In the genomic region with DNA sequence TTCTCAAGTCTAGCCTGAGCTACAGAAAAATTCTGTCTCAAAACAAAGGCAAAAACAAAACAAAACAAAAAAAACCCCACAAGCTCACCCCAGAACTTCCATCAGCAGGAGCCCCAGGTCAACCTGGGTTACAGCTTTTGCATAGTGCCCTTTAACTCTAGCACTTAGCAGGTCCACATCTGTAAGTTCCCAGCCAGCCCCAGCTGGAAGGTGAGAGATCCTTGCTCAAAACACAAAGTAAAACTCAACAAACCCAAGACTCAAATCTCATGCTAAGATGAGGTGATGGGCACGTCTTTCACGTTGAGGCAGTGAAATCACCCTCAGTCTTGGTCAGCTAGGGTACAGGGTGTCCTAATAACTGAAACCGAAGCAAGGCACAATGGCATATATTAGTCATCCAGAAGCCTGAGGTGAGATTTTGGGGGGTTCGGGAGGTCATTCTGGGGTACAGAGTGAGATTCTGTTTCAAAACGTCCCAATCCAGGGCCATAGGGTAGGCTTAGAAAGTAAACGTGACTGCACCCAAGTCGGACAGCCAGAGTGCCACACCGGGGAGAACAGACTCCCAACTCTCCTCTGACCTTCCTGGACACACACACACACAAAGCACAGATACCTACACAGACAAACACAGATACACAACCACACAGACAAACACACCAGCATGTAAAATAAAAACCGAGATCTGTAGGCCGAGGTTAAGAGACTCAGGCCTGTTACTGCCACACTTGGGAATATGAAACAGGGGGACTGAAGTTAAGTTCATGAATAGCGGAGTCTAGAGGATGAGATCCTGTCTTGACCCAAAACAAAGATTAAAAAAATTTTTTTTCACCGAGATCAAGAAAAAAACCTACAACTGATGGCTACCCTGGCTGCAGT, we compare ENCODE assay signal across 8 mouse cellular contexts. TPM values are rescaled to one million over a fixed set of nuclear protein-coding genes. Genes with fewer than 3 reads are reported as not detected.
DNase-seq lines count a peak whose midpoint lies in the region; ATAC-seq and TF ChIP-seq lines count a peak whose summit lies in the region.

No protein-coding gene starts in this region.

- H3K4me3 ChIP-seq in kidney, postnatal 0 days (replicated peaks; ENCODE audit: low read depth, low read length) = peak overlapping the region; percentile 98
- H3K4me3 ChIP-seq in brown adipose tissue, adult 24 weeks (ENCODE audit: insufficient read depth, low read depth, low read length) = peak overlapping the region; percentile 79
- peak overlapping the region; percentile 96 for H3K4me3 ChIP-seq in hindbrain, embryonic 13.5 days
- peak overlapping the region; percentile 97 for H3K4me3 ChIP-seq in midbrain, embryonic 14.5 days (replicated peaks; ENCODE audit: low read depth, low read length)

- no peak for DNase-seq in kidney, postnatal 0 days (ENCODE audit: low spot score)
- no peak for DNase-seq in kidney, postnatal 14 days
- DNase-seq in midbrain, embryonic 14.5 days = no peak
- no peak for DNase-seq in right cerebral cortex, postnatal 10 days (ENCODE audit: low spot score in 2 of 2)
- DNase-seq in gastrocnemius, postnatal 10 days = no peak
- no peak for DNase-seq in ovary, postnatal 10 days (ENCODE audit: low spot score)

- no peak for TF ChIP-seq CTCF in kidney, postnatal 0 days (IDR thresholded peaks at IDR 0.05; ENCODE audit: low read depth)

- no peak for ATAC-seq in kidney, postnatal 0 days (replicated peaks; ENCODE audit: low FRiP score, low read depth)
- no peak for ATAC-seq in hindbrain, embryonic 13.5 days (ENCODE audit: low FRiP score)
- no peak for ATAC-seq in midbrain, embryonic 14.5 days (ENCODE audit: low FRiP score, low TSS enrichment)

- H3K27me3 ChIP-seq in kidney, postnatal 0 days (ENCODE audit: insufficient read depth, low read length) = no peaks in the 10 kb centered on the region
- H3K27me3 ChIP-seq in hindbrain, embryonic 13.5 days = 0 out of 2 replicates have a peak, but pooled peaks cover 6% of the 10 kb centered on the region
- no peaks in the 10 kb centered on the region for H3K27me3 ChIP-seq in midbrain, embryonic 14.5 days (ENCODE audit: control insufficient read depth, insufficient read depth, low read length)

- H3K27ac ChIP-seq in kidney, postnatal 0 days = peak overlapping the region; percentile 99
- H3K27ac ChIP-seq in brown adipose tissue, adult 24 weeks (replicated peaks; ENCODE audit: low read depth, low read length) = peak overlapping the region; percentile 99
- H3K27ac ChIP-seq in hindbrain, embryonic 13.5 days = peak overlapping the region; percentile 100
- peak overlapping the region; percentile 99 for H3K27ac ChIP-seq in midbrain, embryonic 14.5 days (replicated peaks; ENCODE audit: low read depth, low read length)

- 0 out of 2 replicates have a peak, but pooled peaks cover 1% of the 10 kb centered on the region for H3K36me3 ChIP-seq in kidney, postnatal 0 days (ENCODE audit: insufficient read depth, low read length)
- H3K36me3 ChIP-seq in hindbrain, embryonic 13.5 days = peaks cover 2% of the 10 kb centered on the region; the same call in 1 of the 2 replicates
- H3K36me3 ChIP-seq in midbrain, embryonic 14.5 days (ENCODE audit: control insufficient read depth, insufficient read depth, low read length) = 0 out of 2 replicates have a peak, but pooled peaks cover 1% of the 10 kb centered on the region

- H3K9me3 ChIP-seq in kidney, postnatal 0 days (replicated peaks; ENCODE audit: low read length) = no peaks in the 10 kb centered on the region
- no peaks in the 10 kb centered on the region for H3K9me3 ChIP-seq in hindbrain, embryonic 13.5 days
- H3K9me3 ChIP-seq in midbrain, embryonic 14.5 days (ENCODE audit: control insufficient read depth, low read length) = no peaks in the 10 kb centered on the region

- peak overlapping the region; percentile 66 for H3K4me2 ChIP-seq in kidney, postnatal 0 days (ENCODE audit: low read length)
- peak overlapping the region; percentile 62 for H3K4me2 ChIP-seq in hindbrain, embryonic 13.5 days
- peak overlapping the region; percentile 59 for H3K4me2 ChIP-seq in midbrain, embryonic 14.5 days (ENCODE audit: low read length)

- H3K9ac ChIP-seq in kidney, postnatal 0 days (ENCODE audit: low read depth, low read length) = peak overlapping the region; percentile 62
- H3K9ac ChIP-seq in hindbrain, embryonic 13.5 days = peak overlapping the region; percentile 100; the same call in 1 of the 2 replicates
- peak overlapping the region; percentile 57; the same call in 1 of the 2 replicates for H3K9ac ChIP-seq in midbrain, embryonic 14.5 days (replicated peaks; ENCODE audit: low read length)

- whole genome bisulfite sequencing in kidney, postnatal 0 days = 65% methylated on average over 12 of the region's 12 CpGs
- 75% methylated on average over 12 of the region's 12 CpGs for WGBS in hindbrain, embryonic 13.5 days
- WGBS in midbrain, embryonic 14.5 days = 72% methylated on average over 12 of the region's 12 CpGs

- H3K4me1 ChIP-seq in kidney, postnatal 0 days (replicated peaks; ENCODE audit: insufficient read depth, low read length) = peaks cover 32% of the 10 kb centered on the region
- H3K4me1 ChIP-seq in brown adipose tissue, adult 24 weeks (ENCODE audit: control insufficient read depth, insufficient read depth, insufficient read length, low read length) = peaks cover 21% of the 10 kb centered on the region
- peaks cover 54% of the 10 kb centered on the region for H3K4me1 ChIP-seq in hindbrain, embryonic 13.5 days (replicated peaks)
- H3K4me1 ChIP-seq in midbrain, embryonic 14.5 days (ENCODE audit: control insufficient read depth, insufficient read depth, low read length) = peaks cover 39% of the 10 kb centered on the region

RNA-seq across cellular contexts. Expression of a gene that starts 1.1 kb away (rescaled TPM):
- polyA plus RNA-seq in kidney, postnatal 0 days (2015; fragmentation: Nextera tagmentation; extraction: Ambion mirVana) = 72.4 and 98.1 TPM in 2 replicates
- polyA plus RNA-seq in brown adipose tissue, adult 24 weeks (2012; ENCODE audit: insufficient read depth, insufficient read length, missing spikeins) = 106 and 111 TPM in 2 replicates
- polyA plus RNA-seq in hindbrain, embryonic 13.5 days (2015; fragmentation: Nextera tagmentation; extraction: Ambion mirVana) = 79.2 and 94.3 TPM in 2 replicates
- 104 and 119 TPM in 2 replicates for polyA plus RNA-seq in midbrain, embryonic 14.5 days (2014; fragmentation: Nextera tagmentation; extraction: Ambion mirVana)
- total RNA-seq in gastrocnemius, postnatal 10 days (2021) = 100 to 1,000 TPM in 1 of 2 experiments, 10 to 100 TPM in 1; 79.2 to 130 TPM

RNA-seq across cellular contexts. Expression of a gene that starts 5.6 kb away (rescaled TPM):
- 0.03 and 0.05 TPM in 2 replicates for polyA plus RNA-seq in kidney, postnatal 0 days (2015; fragmentation: Nextera tagmentation; extraction: Ambion mirVana)
- not detected in 2 replicates for polyA plus RNA-seq in brown adipose tissue, adult 24 weeks (2012; ENCODE audit: insufficient read depth, insufficient read length, missing spikeins)
- 0.04 and 0.09 TPM in 2 replicates for polyA plus RNA-seq in hindbrain, embryonic 13.5 days (2015; fragmentation: Nextera tagmentation; extraction: Ambion mirVana)
- 0.05 TPM in 2 replicates for polyA plus RNA-seq in midbrain, embryonic 14.5 days (2014; fragmentation: Nextera tagmentation; extraction: Ambion mirVana)
- not detected for total RNA-seq in gastrocnemius, postnatal 10 days (2021)

RNA-seq across cellular contexts. Expression of a gene that starts 20.7 kb away (rescaled TPM):
- polyA plus RNA-seq in kidney, postnatal 0 days (2015; fragmentation: Nextera tagmentation; extraction: Ambion mirVana) = 0.70 and 0.74 TPM in 2 replicates
- not detected in 2 replicates for polyA plus RNA-seq in brown adipose tissue, adult 24 weeks (2012; ENCODE audit: insufficient read depth, insufficient read length, missing spikeins)
- polyA plus RNA-seq in hindbrain, embryonic 13.5 days (2015; fragmentation: Nextera tagmentation; extraction: Ambion mirVana) = not detected in 2 replicates
- not detected in 2 replicates for polyA plus RNA-seq in midbrain, embryonic 14.5 days (2014; fragmentation: Nextera tagmentation; extraction: Ambion mirVana)
- total RNA-seq in gastrocnemius, postnatal 10 days (2021) = not detected

RNA-seq across cellular contexts. Expression of a gene that starts 24.6 kb away (rescaled TPM):
- 243 and 281 TPM in 2 replicates for polyA plus RNA-seq in kidney, postnatal 0 days (2015; fragmentation: Nextera tagmentation; extraction: Ambion mirVana)
- polyA plus RNA-seq in brown adipose tissue, adult 24 weeks (2012; ENCODE audit: insufficient read depth, insufficient read length, missing spikeins) = 89.4 and 121 TPM in 2 replicates
- polyA plus RNA-seq in hindbrain, embryonic 13.5 days (2015; fragmentation: Nextera tagmentation; extraction: Ambion mirVana) = 191 and 193 TPM in 2 replicates
- 175 and 201 TPM in 2 replicates for polyA plus RNA-seq in midbrain, embryonic 14.5 days (2014; fragmentation: Nextera tagmentation; extraction: Ambion mirVana)
- total RNA-seq in gastrocnemius, postnatal 10 days (2021) = 10 to 100 TPM; 82.3 to 83.0 TPM

RNA-seq across cellular contexts. Expression of a gene that starts 25.9 kb away (rescaled TPM):
- 8.0 and 9.5 TPM in 2 replicates for polyA plus RNA-seq in kidney, postnatal 0 days (2015; fragmentation: Nextera tagmentation; extraction: Ambion mirVana)
- polyA plus RNA-seq in brown adipose tissue, adult 24 weeks (2012; ENCODE audit: insufficient read depth, insufficient read length, missing spikeins) = 0.36 and 1.7 TPM in 2 replicates
- polyA plus RNA-seq in hindbrain, embryonic 13.5 days (2015; fragmentation: Nextera tagmentation; extraction: Ambion mirVana) = 0.14 and 0.23 TPM in 2 replicates
- polyA plus RNA-seq in midbrain, embryonic 14.5 days (2014; fragmentation: Nextera tagmentation; extraction: Ambion mirVana) = 0.24 TPM in 1 of 2 replicates, not detected in the other
- 1 to 10 TPM; 2.5 to 3.0 TPM for total RNA-seq in gastrocnemius, postnatal 10 days (2021)
